In the genomic region with DNA sequence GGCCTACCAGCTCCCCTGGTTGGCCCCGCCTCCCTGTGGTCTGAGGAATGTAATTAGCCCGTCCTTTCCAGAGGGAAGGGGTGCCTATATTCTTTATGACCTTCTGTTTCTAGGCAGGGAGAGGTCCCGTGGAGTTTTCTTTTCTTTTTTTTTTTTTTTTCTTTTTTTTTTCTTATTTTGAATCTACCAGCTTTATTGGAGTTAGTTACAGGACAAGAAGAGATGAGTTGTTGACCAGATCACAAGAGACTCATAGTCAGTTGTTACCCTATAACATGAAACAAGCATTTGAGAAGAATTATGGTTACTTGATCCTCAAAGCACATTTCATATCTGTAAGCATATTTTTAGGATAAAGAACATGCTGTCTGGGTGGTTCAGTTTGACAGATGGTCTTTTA, we compare ENCODE assay signal across 28 mouse cellular contexts.
"Had no signal": no experiment of that assay in that cellular context is flagged by ENCODE, and none has a peak within 500 bp of the region (broad histone marks: within the 10 kb centered on the region; RNA-seq: fewer than 3 reads in every experiment).

No protein-coding gene starts in this region.

- H3K4me3 ChIP-seq: limb, embryonic 10.5 days; limb, embryonic 12.5 days; limb, embryonic 13.5 days; limb, embryonic 15.5 days; liver, embryonic 12.5 days; liver, embryonic 13.5 days; liver, embryonic 15.5 days; lung, embryonic 15.5 days; megakaryocyte, embryonic 14.5 days; midbrain, embryonic 10.5 days; midbrain, embryonic 12.5 days; midbrain, embryonic 13.5 days; midbrain, embryonic 15.5 days; myocyte; neural tube, embryonic 12.5 days had no signal

- H3K36me3 ChIP-seq: limb, embryonic 10.5 days; limb, embryonic 12.5 days; limb, embryonic 13.5 days; limb, embryonic 15.5 days; liver, embryonic 12.5 days; liver, embryonic 13.5 days; liver, embryonic 15.5 days; lung, embryonic 15.5 days; midbrain, embryonic 10.5 days; midbrain, embryonic 12.5 days; midbrain, embryonic 13.5 days; midbrain, embryonic 15.5 days; neural tube, embryonic 12.5 days had no signal

- H3K9me3 ChIP-seq: limb, embryonic 10.5 days; limb, embryonic 12.5 days; limb, embryonic 13.5 days; limb, embryonic 15.5 days; liver, embryonic 12.5 days; liver, embryonic 13.5 days; liver, embryonic 15.5 days; lung, embryonic 15.5 days; megakaryocyte, embryonic 14.5 days; midbrain, embryonic 10.5 days; midbrain, embryonic 12.5 days; midbrain, embryonic 13.5 days; midbrain, embryonic 15.5 days; neural tube, embryonic 12.5 days had no signal

- H3K27ac ChIP-seq: limb, embryonic 10.5 days; limb, embryonic 12.5 days; limb, embryonic 13.5 days; limb, embryonic 15.5 days; liver, embryonic 12.5 days; liver, embryonic 13.5 days; liver, embryonic 14.5 days; liver, embryonic 15.5 days; lung, embryonic 15.5 days; macrophage; midbrain, embryonic 10.5 days; midbrain, embryonic 12.5 days; midbrain, embryonic 13.5 days; midbrain, embryonic 15.5 days; neural tube, embryonic 12.5 days had no signal

- DNase-seq: left cerebral cortex, postnatal 4 days; liver; liver, embryonic 13.5 days; liver, postnatal 0 days; lung, adult 18-20 months; lung, adult 2 months; lung, embryonic 14.5 days; lung, postnatal 10 days; lung, postnatal 14 days; lung, postnatal 36 days; lung, postnatal 4 days; midbrain, embryonic 14.5 days had no signal

- H3K4me1 ChIP-seq: limb, embryonic 10.5 days; limb, embryonic 12.5 days; limb, embryonic 13.5 days; limb, embryonic 15.5 days; liver, embryonic 12.5 days; liver, embryonic 13.5 days; liver, embryonic 15.5 days; lung, embryonic 15.5 days; megakaryocyte, embryonic 14.5 days; midbrain, embryonic 10.5 days; midbrain, embryonic 12.5 days; midbrain, embryonic 13.5 days; midbrain, embryonic 15.5 days; neural tube, embryonic 12.5 days had no signal

- H3K9ac ChIP-seq: limb, embryonic 12.5 days; limb, embryonic 13.5 days; limb, embryonic 15.5 days; liver, embryonic 12.5 days; liver, embryonic 13.5 days; liver, embryonic 14.5 days; liver, embryonic 15.5 days; liver, postnatal 0 days; lung, embryonic 14.5 days; lung, embryonic 15.5 days; midbrain, embryonic 12.5 days; midbrain, embryonic 13.5 days; midbrain, embryonic 15.5 days; neural tube, embryonic 12.5 days had no signal
